Mouse (Mus musculus): ENCODE data around the gene H2-DMb1. TPM values are rescaled to one million over a fixed set of nuclear protein-coding genes. Genes with fewer than 3 reads are reported as not detected.

Gene H2-DMb1
- polyA plus RNA-seq (2012; ENCODE audit: insufficient read depth, insufficient read length, missing spikeins): 11.1 and 14.7 TPM in 2 replicates

- Histone ChIP-seq H3K4me3 (ENCODE audit: insufficient read depth, low read depth, low read length) (peak within 1 kb of the TSS; percentile 43), H3K4me1 (ENCODE audit: control insufficient read depth, insufficient read depth, insufficient read length, low read length) (no peaks in the 10 kb centered on the region), H3K27ac (replicated peaks; ENCODE audit: low read depth, low read length) (peak within 1 kb of the TSS; percentile 29; the same call in 1 of the 2 replicates)
Measured at GRCm38 (mm10) chr17:34152923-34153322, at the start of gene H2-DMb1. Gene H2-DMb1 (plus strand): TSS chr17:34153072.

DNA sequence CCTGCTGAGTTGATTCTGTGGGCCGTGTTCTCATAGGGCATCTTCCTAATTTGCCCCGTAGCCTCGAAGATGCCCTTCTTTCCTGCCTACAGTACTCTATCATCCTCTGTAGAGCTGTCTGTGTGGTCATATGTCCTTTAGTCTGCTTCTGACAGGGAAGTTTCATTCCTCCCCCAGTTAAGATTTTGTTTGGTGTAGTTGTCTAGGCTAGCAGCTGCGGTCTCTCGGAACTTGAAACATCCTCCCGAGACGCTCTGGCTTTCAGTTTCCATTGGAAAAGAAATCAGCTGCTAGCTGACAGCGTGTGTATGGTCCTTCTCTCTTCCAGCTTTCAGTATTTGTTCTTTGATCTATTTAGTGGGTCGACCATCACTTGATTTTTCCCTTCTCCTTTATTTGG lies 48.1 kb upstream of the H2-DMb1 start:
- no peaks in the 10 kb centered on the region for H3K4me1 ChIP-seq (ENCODE audit: control insufficient read depth, insufficient read depth, insufficient read length, low read length)
- no peak overlapping the region for H3K4me3 ChIP-seq (ENCODE audit: insufficient read depth, low read depth, low read length)
- H3K27ac ChIP-seq (replicated peaks; ENCODE audit: low read depth, low read length): no peak overlapping the region

GRCm38 (mm10) chr17:34106555-34106954 lies 46.3 kb upstream of the H2-DMb1 start:
- Histone ChIP-seq H3K27ac (replicated peaks; ENCODE audit: low read depth, low read length) (no peak overlapping the region), H3K4me1 (ENCODE audit: control insufficient read depth, insufficient read depth, insufficient read length, low read length) (no peaks in the 10 kb centered on the region), H3K4me3 (ENCODE audit: insufficient read depth, low read depth, low read length) (no peak overlapping the region)

DNA sequence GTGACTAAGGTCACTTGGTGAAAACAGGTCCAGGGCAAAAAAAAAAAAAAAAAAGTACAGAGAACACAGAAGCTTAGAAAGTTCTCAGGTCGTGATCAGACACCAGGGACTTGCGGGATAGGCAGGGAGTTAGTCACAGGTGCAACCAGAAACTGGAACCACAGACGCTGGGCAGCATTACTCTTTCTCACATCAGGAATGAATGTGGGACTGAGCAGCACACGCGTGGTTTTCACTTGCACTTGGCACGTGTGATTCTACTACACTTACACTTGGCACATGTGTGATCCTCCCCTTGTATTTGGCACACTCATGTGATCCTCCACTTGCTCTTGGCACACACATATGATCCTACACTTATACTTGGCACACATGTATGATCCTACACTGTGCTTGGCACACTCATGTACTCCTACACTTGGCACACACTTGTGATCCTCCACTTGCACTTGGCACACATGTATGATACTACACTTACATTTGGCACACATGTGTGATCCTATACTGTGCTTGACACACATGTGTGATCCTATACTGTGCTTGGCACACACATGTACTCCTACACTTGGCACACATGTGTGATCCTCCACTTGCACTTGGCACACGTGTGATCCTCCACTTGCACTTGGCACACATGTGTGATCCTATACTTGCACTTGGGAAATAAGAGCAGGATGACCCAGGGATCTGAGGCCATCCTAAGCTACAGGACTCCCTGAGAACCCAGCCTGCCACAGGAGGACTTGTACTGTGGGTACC lies 45.6 kb upstream of the H2-DMb1 start:
- no peak overlapping the region for H3K4me3 ChIP-seq (ENCODE audit: insufficient read depth, low read depth, low read length)
- no peak overlapping the region for H3K27ac ChIP-seq (replicated peaks; ENCODE audit: low read depth, low read length)
- H3K4me1 ChIP-seq (ENCODE audit: control insufficient read depth, insufficient read depth, insufficient read length, low read length): no peaks in the 10 kb centered on the region

DNA sequence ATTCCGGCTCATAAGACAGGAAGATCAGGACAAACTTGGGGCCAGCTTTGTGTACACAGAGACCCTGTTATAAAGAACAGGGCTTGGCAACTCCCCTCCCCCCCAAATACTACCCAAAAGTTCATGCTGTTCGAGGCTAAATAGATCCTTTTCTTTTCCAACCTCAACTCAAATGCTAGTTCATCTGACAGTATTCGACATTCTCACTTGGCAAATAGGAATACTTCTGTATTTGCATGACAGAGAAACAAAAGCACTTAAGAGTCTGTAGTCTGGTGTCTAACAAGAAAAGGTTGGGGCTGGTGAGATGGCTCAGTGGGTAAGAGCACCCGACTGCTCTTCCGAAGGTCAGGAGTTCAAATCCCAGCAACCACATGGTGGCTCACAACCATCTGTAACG lies 44.4 kb upstream of the H2-DMb1 start:
- Histone ChIP-seq H3K4me1 (ENCODE audit: control insufficient read depth, insufficient read depth, insufficient read length, low read length) (no peaks in the 10 kb centered on the region), H3K4me3 (ENCODE audit: insufficient read depth, low read depth, low read length) (no peak overlapping the region), H3K27ac (replicated peaks; ENCODE audit: low read depth, low read length) (no peak overlapping the region)

DNA sequence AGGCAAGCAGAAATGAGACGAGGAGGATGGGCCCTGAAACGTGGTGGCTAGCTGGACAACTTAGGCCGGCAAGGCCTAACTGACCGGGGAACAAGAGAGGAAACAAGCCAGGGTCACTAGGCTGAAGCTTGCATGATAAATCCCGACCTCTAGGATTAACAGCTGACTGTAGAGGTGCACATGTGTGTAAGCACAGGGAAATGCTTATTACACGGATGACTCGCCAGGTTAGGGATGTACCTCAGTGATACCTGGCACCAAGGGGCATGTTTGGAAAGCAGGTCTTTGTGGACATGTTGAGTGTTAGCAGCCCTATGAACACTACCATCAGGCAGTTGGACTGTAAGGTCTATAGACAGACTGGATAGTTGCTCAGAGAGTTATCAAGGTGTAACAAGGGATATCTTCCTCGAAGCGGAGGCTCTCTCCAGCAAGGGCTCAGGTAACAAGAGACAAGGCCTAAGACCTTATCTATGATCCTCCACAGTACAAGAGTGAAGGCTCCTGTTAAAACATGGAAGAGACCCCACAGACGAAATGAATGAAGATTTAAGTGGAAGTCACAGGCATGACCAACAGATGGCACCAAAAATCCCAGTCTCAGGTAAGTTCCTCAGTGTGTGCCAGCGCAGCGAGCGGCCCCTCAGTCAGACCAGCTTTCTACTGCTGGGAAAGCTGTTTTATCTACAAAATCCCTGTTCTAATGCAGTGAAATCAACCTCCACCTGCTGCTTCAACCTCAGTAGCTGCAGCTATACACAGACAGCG lies 43.6 kb upstream of the H2-DMb1 start:
- no peak overlapping the region for H3K27ac ChIP-seq (replicated peaks; ENCODE audit: low read depth, low read length)
- H3K4me3 ChIP-seq (ENCODE audit: insufficient read depth, low read depth, low read length): no peak overlapping the region

DNA sequence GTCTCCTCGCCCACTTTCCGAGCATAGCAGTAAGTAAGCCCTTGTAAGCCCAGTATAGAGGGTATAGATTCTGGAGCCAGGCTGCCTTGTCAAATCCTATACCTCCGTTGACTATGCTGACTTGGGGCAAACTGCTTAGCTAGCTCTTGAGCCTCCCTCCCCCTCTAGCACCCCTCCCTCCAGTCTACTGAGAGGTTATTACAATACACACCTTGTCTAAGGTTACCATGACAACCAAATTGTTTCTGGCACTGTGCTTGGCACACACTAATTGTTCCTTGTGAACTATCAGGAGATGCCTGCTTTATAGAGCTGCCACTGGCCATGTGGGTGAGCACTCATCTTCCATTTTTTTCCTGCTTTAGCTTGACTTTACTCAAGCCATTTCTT lies 43.1 kb upstream of the H2-DMb1 start:
- H3K4me3 ChIP-seq (ENCODE audit: insufficient read depth, low read depth, low read length): no peak overlapping the region
- no peak overlapping the region for H3K27ac ChIP-seq (replicated peaks; ENCODE audit: low read depth, low read length)
- H3K4me1 ChIP-seq (ENCODE audit: control insufficient read depth, insufficient read depth, insufficient read length, low read length): no peaks in the 10 kb centered on the region; the same call in 1 of the 2 replicates

More for the DNA sequence above, 43.6 kb upstream of the H2-DMb1 start:
- H3K4me1 ChIP-seq (ENCODE audit: control insufficient read depth, insufficient read depth, insufficient read length, low read length): no peaks in the 10 kb centered on the region

- no peaks in the 10 kb centered on the region; the same call in 1 of the 2 replicates for H3K4me1 ChIP-seq (ENCODE audit: control insufficient read depth, insufficient read depth, insufficient read length, low read length)
- H3K4me3 ChIP-seq (ENCODE audit: insufficient read depth, low read depth, low read length): no peak overlapping the region
- H3K27ac ChIP-seq (replicated peaks; ENCODE audit: low read depth, low read length): no peak overlapping the region
Measured at GRCm38 (mm10) chr17:34110309-34110708, 42.6 kb upstream of the H2-DMb1 start.

DNA sequence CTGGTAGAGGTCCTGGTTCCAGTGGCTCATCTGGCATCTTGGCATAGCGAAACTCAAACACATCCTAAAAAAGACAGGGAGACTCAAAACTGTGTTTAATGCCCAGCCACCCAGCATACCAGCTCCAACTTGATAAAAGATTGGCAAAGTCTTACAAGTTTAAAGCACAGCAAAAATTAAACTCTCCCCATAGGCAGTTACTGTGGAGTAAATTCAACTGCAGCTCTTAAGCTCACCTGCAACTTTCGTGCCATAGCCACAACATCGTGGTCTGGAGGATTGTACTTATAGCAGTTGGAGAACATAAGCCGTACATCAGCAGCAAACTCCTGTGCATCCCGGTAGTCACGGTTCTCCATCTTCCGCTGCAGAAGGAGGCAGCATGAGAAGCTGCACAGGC lies 38.8 kb upstream of the H2-DMb1 start:
- H3K27ac ChIP-seq (replicated peaks; ENCODE audit: low read depth, low read length): no peak overlapping the region
- H3K4me3 ChIP-seq (ENCODE audit: insufficient read depth, low read depth, low read length): no peak overlapping the region
- no peaks in the 10 kb centered on the region; the same call in 1 of the 2 replicates for H3K4me1 ChIP-seq (ENCODE audit: control insufficient read depth, insufficient read depth, insufficient read length, low read length)

DNA sequence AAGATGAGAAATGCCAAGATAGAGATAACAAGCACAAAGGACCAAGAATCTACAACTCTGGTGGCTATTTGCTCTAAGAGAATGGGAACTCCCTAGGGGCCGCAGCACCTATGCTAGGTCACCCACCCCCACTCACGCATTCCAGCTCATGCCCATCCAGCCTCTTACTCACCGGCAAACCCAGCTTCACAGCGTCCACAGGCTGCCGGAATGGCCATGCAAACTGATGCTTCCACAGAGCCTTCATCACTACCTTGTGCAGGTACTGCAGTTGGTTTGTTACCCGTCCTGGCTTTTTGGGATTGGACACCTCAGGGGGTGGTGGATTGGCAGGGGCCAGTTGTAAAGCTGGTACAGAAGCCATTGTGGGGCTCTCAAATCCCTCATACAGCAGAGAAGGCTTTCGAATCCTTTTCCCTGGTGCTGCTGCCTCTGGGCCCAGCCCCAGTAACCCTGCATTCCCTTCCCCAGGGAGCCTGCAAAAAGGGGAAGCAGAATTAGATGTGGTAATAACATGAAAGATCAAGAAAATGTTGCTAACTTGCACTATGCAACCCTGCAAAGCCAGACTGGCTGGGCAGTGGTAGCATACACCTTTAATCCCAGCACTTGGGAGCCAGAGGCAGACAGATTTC lies 36.0 kb upstream of the H2-DMb1 start:
- Histone ChIP-seq H3K4me3 (ENCODE audit: insufficient read depth, low read depth, low read length) (peak overlapping the region; percentile 98), H3K27ac (replicated peaks; ENCODE audit: low read depth, low read length) (no peak overlapping the region)

DNA sequence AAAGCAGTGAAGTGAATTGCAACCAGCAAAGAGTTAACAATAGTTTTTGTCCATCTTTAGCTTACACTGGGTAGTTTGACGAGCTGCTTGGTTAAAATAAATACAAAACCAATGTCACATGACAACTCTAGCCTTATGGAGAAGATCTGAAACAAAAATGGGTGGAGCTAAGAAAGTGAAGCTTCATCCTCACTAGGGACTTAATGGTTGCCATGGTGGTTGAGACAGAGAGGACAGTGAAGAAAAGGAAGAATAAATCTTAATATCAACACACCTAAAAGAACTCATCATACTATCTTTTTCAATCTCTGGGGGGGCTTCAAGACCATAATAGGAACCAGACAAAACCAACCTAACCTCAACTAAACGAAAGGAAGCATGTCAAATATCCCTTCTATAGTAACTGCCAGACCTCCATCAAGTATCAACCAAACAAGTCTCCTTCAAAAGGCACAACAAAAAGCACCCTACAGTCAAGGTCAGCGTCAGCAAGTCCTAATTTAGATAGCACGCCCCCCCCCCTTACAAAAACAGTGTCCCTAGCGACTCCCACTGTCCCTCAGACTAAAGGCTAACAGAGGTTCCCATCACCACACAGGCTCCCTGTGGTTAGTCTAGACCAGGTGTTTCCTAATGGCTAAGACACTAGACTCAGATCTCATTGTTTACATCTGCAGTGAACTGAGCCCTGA lies 35.3 kb upstream of the H2-DMb1 start:
- H3K4me3 ChIP-seq (ENCODE audit: insufficient read depth, low read depth, low read length): peak overlapping the region; percentile 98
- H3K27ac ChIP-seq (replicated peaks; ENCODE audit: low read depth, low read length): peak overlapping the region; percentile 9
- H3K4me1 ChIP-seq (ENCODE audit: control insufficient read depth, insufficient read depth, insufficient read length, low read length): no peaks in the 10 kb centered on the region; the same call in 1 of the 2 replicates

More for the DNA sequence above, 36.0 kb upstream of the H2-DMb1 start:
- no peaks in the 10 kb centered on the region; the same call in 1 of the 2 replicates for H3K4me1 ChIP-seq (ENCODE audit: control insufficient read depth, insufficient read depth, insufficient read length, low read length)

DNA sequence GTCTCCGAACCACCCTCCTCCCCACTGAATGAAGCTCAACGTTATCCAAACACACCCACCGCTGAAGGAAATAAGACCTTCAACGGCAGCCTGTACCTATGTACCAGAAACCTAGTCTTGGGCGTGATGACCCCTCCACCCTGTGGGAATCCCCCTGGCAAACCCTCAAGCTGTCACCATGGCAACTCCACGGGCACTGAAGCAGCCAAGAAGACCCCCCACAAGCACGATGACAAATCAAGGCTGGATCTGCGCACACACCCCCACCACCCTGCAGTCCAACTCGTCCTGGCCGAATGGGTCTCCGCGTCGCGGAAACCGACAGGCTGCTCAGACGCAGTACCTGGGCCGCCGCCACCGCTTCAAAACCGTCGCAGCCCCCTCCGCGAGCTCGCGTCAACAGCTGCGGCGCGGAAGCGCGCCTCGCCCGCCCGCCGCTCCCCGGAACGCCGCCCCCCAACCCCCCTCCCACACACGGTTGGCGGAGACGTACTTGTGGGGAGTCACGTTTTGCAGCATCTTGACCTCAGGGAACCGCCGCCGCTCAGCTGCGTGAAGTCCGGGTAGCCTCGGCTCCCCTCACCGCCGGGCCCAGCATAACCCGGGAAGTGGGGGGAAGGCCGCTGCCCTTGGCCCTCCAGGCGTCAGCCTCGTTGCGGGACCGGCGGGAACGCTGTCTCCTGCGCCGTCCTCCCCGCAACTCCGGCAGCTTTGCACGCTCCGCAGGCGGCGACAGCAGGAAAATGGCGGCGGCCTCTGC lies 34.6 kb upstream of the H2-DMb1 start:
- peak overlapping the region; percentile 20 for H3K27ac ChIP-seq (replicated peaks; ENCODE audit: low read depth, low read length)
- H3K4me3 ChIP-seq (ENCODE audit: insufficient read depth, low read depth, low read length): peak overlapping the region; percentile 98
- no peaks in the 10 kb centered on the region; the same call in 1 of the 2 replicates for H3K4me1 ChIP-seq (ENCODE audit: control insufficient read depth, insufficient read depth, insufficient read length, low read length)

- Histone ChIP-seq H3K4me1 (ENCODE audit: control insufficient read depth, insufficient read depth, insufficient read length, low read length) (peaks cover 4% of the 10 kb centered on the region), H3K4me3 (ENCODE audit: insufficient read depth, low read depth, low read length) (peak overlapping the region; percentile 98), H3K27ac (replicated peaks; ENCODE audit: low read depth, low read length) (peak overlapping the region; percentile 20; the same call in 1 of the 2 replicates)
Measured at GRCm38 (mm10) chr17:34118873-34119248, 34.0 kb upstream of the H2-DMb1 start.

Measured in brown adipose tissue, adult 24 weeks (tissue).